Mouse (Mus musculus) CH12F3 (cell line): ENCODE measurements at regions not wholly inside any gene's neighbourhood (a gene's known extent, or its start where the extent isn't known, plus 50 kb on each side); places are given as distances from the start of the nearest gene placed in this dataset.

Experiments used
- in situ Hi-C: fragments of 300-500 bp; cut with MboI; formaldehyde crosslinking; loops from 2 replicates; pipeline ENCODE4 v1.14.3; 2020; ENCODE audit warnings: low sequenced_read_pairs

DNA sequence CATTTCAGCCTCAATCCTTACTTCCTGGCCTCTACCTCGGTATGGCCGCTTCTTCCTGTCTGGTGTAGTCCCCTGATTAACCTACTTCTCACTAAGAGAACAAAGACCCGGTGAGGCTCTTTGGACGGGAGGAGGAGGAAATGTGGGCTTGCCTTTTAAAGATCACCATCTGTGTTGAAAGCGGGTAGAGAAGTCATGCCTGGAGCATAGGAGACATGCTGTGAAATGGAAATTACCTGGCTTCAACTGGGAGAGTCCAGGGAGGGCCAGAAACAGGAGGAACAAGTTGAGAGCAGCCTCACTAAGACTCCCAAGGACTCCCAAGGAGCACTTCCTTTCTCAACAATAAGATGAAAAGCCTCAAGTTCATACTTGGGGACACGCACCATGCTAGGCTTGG lies 59.4 kb upstream of the E2f3 start:
- in situ Hi-C loops, result no loop called here

DNA sequence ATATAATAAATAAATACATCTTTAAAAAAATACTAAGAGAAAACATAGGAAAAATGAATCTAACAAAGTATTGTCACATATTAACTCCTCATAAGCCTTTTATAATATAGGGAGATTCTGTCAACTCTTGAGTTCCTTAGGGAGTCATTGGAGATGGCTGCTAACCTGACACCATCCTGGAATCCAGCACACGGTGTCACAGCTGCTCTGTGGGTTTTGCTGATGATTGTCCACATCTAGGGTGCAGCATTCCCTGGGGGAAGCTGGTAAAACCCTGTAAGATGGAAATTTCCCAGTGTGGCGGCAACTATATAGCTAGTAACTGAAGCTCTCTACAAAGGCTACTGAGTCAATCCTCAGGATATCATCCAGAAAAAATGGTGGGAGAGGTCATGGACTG lies 58.9 kb upstream of the E2f3 start:
- in situ Hi-C loops, result no loop called here

DNA sequence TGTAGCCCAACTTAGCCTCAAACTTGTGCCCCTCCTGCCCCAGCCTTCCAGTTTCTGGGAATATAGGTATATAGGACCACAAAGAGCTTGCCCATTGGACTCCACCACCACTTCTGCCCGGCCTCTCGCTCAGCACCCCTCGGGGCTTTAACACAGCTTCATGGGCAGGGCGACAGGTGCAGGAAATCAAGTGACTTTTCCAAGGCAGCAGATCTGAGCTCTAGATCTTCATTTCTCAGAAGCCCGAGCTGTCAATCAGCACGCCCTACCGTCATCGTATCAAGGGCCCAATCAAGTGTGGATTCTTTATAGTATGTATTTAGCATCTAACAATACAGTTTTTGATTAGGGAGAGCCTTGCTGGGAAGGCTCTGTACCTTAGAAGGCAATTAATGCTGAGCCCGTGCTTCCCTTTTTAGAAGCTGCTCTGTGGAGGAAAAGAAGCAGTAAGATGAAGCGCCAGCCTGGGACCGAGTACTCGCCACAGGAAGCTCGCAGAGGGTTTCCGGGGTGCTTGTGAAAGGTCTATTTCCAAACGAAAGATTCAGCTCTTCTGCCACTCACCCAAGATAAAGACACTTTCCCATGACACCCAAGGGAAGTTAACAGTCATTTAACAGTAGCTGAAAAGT lies 56.9 kb upstream of the E2f3 start:
- in situ Hi-C loops, result no loop called here

DNA sequence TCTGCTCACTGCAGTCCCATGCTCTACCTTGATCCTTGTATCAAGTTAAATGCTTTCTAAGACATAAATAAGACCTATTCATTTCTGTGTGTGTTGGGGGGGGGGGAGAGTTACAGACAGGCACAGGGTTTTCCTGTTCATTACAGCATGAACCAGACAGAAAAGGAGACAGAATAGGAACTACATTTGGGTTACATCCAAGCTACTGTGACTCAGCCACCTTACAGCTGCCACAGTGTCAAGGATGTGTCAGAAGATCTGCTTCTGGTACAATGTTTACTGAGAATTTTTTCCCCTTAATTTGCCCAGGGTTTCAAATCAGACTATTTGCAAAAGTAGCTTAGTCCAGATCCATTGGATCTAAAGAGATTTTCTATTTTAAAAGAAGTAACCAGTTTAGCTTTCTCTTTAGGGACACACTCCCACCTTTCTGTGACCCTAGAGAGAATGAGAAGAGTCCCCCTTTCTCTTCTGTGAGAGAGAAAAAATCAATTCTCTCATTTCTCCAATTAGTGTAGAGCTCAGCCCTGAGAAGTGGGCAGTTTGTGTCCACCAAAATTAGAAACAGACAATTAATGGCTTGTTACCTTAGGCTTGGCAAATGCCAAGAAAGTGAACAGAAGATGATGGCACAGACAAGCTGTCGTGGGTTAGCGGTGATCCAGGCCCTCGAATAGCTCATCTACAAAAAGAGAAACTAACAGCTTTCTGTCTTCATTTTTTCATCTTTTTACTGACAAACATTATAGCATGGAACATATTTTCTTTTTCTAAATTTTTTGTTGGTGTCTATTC lies 55.8 kb upstream of the E2f3 start:
- in situ Hi-C loops, result no loop called here

DNA sequence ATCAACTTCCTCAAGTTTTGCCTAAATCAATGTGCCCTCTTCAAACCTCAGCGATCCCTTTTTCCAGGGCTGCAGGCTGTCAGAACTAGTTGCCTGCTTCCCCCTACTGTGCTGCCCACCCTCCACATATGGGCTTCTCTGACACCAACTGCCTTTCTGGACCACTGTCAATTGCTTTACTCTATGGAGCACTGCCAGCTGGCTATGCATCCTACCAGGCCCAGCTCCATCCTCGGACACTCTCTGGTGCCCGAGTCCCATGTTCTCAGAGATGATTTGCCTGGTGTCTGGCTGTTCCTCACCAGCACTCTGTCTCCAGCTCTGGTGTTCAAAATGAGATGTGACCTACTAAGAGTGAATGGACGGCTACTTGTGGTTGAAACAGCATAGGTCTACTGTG lies 54.4 kb upstream of the E2f3 start:
- in situ Hi-C loops, result no loop called here

DNA sequence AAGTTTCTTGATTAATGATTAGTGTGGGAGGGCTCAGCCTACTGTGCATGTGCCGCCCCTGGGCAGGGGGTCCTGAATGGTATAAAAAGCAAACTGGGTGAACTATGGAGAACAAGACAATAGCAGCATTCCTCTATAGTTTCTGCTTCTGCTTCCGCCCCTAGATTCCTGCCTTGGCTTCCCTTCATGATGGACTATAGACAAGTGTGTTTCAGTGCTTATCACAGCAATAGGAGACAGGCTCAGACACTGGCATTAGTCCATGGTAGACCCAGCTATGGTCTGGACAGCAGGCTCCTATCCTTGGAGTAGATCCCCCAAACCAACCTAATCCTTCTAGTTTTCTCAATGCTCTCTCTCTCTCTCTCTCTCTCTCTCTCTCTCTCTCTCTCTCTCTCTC lies 53.9 kb upstream of the E2f3 start:
- in situ Hi-C loops, result no loop called here

DNA sequence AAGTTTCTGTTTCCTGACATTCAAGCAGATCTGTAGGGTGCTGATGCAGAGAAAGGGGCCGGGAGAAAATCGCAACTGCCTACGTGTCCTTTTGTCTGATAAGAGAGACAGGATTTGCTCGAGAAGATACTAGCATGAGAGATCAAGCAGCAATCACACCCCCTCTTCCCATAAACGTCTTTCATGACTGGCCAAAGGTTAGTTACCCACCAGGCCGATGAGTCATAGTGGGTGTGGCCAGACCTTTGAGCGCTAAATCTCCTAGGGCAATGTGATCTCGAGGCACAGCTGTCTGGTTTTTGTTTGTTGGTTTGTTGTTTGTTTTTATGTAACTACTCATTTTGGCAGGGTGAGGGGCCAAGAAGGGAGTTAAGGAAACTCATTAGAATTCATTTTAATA lies 50.7 kb upstream of the E2f3 start:
- in situ Hi-C loops, result no loop called here

DNA sequence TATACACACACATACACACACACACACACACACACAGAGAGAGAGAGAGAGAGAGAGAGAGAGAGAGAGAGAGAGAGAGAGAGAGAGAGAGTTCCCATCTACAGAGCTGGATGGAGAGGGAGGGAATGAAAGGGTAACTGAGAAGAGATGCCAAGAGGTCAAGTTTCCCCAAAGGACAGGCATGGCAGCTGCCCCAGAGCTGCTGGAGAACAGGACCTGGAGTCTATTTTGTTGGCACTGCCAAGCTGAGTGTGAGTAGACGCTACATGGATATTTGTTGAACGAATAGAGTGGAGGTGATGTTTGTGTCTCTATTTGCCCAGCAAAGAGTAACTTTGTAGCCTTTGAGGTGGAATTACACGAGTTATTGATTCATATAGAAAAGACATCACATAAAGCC lies 50.2 kb upstream of the E2f3 start:
- in situ Hi-C loops, result no loop called here
